Mouse (Mus musculus) frontal cortex, postnatal 14 days (tissue): ENCODE measurements around the gene Espnl.
A peak's percentile ranks its signal among the peaks of the same experiment; 100 is the strongest.

Experiments
- DNase-seq, 2 experiments: peaks; one replicate each; pipeline ENCODE4 v3.0.0; 2022; ENCODE audit warnings: low spot score in 2 of 2

Espnl gene

GRCm38 (mm10) chr1:91321760-91322438, at the start of gene Espnl:
Gene Espnl, plus strand, starts transcription at chr1:91322075.
- DNase-seq: no peak

- DNase-seq: no peak
Observed at GRCm38 (mm10) chr1:91272260-91272659, 49.6 kb upstream of the Espnl start.

DNA sequence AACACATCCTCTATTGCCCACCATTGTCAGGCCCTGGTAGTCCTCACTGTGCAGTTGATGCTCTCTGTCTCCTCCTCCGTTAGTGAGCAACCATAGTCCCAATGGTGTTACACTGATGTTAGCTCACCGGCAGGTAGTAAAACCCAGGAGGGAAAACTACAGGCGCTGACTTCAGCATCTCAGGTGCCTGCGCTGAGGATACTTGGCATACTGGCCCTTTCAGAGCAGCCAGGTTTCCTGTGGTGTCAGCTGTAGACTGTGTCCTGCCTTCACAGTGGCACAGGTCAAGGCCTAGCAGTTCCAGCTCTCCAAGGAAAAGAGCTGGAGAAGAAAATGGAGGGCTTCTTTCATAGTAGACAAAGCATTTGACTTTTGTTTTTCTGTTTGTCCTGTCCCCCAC, 45.3 kb upstream of the Espnl start:
- DNase-seq: no peak

- no peak for DNase-seq
Observed at GRCm38 (mm10) chr1:91277480-91277879, 44.4 kb upstream of the Espnl start.

DNA sequence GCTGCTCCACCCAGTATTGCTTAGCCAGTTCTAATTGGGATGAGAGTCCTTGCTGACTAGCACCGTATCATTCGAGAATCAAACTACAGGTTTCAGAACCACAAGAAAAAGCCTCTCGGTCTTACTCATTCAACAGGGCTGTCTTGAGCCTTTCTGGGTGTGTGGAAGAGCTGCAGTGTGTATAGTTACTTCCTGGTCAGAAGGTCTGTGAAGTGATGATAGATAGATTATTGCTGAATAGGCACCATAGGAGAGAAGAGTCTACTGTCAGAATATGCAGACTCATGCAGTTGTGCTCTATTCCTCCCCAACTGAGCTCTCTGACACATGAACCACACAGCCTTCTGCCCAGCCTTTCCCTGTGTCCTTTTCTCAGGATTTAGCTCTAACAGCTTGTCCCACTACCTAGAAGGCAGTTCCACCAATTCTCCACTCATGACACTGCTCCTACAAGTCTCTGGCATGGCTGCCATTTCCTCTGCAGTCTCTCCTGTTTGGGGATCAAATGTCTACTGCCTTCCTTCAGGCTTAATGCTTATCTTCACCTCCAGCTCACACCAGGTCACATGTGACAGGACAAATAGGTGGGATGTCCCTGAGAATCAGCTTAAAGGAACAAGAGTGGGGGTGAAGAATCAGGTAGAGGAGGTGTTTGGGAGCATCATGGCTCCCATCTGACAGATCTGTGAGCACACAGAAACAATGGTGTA, 43.3 kb upstream of the Espnl start:
- no peak for DNase-seq

- no peak for DNase-seq
Observed at GRCm38 (mm10) chr1:91279126-91279525, 42.7 kb upstream of the Espnl start.

DNA sequence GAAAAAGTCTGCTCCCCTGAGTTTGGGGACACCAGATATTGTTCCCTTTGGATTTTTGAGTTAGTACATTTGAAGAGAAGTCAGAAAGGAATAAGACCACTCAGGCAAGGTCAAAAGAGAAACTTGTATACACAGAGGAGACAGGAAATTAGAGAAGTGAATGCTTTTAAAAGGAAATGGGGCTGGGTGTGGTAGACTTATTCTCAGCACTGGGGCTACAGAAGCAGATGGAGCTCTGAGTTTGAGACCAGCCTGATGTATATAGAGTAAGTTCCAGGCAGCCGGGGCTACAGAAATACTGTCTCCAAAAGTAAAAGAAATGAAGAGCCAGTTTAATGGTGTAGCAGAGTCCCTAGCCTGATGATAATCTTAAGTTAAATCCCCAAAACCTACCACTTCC, 39.3 kb upstream of the Espnl start:
- no peak for DNase-seq

DNA sequence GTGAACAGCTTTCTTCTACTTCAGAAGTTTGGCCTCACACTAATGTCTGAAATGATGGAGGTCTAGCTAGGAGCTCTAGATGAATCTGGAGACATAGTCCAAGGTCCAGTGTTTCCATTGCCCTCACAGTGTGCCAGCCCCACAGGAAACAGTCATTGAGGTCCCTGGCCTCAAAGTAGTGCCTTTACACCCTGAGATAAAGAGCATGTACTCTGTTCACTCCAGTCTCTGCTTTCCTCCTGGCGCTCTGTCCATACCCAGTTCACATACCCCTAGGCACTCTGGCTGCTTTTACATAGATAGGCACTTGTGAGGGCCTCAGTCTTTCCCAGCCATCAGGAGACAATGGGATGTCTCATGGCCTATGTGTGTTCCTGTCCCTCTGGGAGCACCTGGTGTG, 32.5 kb upstream of the Espnl start:
- no peak for DNase-seq

GRCm38 (mm10) chr1:91292101-91292825, 29.6 kb upstream of the Espnl start:
- no peak for DNase-seq

DNA sequence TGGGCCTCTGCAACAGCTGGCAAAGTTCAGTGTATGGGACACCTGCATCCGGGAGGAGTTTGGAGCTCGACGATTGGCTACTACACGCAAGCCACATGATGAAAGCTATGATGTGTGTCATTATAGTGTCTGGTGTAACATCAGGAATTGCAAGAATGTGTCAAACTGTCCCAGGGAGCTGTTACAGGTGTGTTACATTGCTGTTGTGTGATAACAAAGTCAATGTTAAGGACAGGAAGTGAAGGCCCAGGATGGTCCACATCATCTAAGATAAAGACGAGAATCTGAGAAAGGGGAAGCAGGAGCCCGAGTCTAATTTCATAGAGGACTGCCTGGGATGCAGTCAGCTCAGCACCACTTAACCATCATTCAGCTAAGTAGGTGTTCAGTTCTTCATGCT, 26.3 kb upstream of the Espnl start:
- DNase-seq: no peak

GRCm38 (mm10) chr1:91297799-91298744, 23.8 kb upstream of the Espnl start, which contains the start of gene Scly:
Gene Scly, plus strand, starts transcription at chr1:91298338.
- peak; percentile 93 to 96 for DNase-seq

- DNase-seq: no peak
Observed at GRCm38 (mm10) chr1:91299026-91299706, 22.7 kb upstream of the Espnl start.

DNA sequence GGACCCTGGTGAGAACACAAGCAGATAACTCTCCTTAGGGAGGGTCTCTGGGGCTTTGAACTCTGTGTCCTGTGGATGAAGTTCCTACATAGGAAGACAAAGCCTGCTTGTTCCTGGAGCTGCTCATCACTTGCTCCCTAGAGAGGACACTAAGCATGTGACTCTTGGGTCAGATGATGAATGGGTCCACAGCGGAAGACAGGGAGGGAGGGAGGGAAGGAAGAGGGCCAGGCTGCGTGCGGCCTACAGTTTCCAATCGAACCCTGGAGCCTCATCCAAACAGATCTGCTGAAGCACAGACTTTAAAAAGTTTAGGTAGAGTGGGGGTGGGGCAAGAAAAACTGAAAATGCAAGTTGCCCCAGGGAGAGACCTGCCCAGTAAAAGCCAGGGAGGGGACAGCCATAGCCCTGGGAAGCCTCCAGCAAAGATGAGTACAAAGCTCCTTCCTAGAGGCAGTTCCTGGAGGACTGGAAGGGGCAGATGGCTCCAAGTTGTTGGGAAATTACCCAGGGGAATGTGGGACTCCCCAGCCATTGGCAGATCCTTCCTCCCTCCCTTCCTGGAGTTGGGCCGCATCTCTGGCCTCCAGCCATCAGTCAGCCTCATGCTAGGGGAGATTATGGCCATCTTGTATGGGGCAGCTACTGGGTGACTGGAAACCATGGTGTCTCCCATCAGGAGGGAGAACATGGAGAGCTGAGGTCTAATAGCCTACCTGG, 22.0 kb upstream of the Espnl start:
- DNase-seq: no peak

DNA sequence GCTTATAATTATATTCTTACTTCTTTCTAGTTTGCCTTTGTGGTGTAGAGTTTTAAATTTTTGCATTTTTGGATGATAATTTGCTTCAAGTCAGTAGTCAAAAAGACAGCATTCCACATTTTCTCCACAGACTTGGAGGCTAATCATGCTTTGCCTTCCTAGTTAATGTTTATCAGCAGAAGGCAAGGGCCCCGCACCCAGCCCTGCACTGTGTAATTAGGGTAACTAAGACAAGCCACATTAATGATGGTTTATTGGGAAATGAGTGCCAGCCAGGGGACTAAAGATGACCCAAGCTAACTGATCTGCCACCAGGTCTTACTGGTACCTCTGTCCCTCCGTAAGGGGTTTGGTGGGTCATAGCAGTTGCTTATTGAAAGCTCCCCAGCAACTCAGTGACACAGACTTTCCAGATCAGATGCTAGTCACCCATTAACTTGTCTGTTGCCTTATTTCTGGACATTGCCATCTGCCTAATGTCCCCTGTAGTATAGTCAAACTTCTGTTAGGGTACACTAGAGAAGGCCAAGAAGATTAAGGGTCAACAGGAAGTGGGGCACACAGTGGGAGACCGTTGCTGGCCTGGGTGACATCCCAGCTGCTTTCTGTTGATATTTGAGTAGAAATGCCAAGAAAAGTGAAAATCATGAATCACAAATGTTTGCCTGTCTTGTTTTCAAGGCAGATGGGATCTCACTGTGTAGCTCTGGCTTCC, 20.5 kb upstream of the Espnl start:
- no peak for DNase-seq

- DNase-seq: no peak
Observed at GRCm38 (mm10) chr1:91302021-91302420, 19.9 kb upstream of the Espnl start.

DNA sequence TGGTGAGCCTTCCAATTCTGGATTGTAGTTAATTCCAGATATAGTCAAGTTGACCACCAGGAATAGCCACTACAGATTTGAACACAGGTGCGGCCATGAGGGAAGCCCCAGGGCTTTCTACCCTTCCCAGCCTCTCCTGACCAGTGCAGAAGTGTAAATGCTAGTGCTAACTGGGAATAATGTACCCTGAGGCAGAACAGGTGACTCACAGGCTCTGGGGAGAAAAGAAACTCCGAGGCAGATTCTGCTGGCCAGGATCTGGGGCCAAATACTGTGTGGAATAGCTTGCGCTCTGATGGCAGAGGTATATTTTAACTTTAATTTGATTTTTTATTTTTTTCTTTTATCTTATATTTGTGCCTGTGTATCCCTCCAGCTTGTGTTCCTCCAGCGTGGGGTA, 17.3 kb upstream of the Espnl start:
- no peak for DNase-seq

DNA sequence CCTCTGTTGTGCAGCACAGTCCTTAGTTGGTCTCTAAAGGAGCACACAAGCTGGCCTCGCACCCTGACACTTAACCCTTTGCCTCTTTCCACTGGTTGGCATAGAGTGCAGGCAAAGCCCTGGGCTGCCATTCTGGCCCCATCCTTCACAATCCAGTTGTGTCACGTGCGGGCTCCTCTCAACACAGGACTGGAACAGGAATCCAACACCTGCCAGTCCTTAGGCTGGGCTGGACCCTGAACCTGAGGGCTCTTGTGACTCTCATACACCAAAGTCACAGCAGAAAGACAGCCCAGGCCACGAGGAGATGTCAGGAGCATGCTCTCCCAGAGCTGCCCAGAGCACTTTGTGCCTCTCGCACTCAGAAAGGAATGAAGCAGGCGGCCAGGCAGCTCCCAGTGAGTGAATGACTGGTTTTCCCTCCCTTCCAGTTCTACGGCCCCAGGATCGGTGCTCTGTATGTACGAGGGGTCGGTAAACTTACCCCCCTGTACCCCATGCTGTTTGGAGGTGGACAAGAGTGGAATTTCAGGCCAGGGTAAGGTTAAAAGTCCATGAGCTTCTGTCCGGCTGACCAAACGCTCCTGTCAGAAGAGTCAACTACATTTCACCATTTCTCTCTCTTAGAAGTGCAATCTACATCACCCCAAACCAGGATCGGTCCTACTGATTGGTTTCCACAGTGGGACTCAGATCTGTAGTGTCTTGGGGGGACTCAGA, 12.3 kb upstream of the Espnl start:
- no peak for DNase-seq

DNA sequence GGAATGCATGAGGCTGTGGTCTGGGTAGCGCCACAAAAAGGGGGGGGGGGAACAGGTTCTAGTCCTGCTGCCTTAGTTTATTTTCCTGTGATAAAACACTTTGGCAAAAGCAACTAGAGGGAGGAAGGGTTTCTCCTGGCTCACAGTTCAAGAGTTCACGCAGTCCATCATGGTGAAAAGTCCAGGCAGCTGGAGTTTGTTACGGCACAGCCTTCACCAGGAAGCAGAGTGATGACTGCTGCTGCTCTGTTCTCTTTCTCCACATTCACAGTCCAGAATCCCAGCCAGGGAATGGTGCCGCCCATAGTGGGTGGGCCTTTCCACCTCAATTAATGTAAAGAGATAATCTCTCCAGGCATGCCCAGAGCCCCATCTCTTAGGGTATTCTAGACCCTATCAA, 9.6 kb upstream of the Espnl start:
- DNase-seq: no peak

DNA sequence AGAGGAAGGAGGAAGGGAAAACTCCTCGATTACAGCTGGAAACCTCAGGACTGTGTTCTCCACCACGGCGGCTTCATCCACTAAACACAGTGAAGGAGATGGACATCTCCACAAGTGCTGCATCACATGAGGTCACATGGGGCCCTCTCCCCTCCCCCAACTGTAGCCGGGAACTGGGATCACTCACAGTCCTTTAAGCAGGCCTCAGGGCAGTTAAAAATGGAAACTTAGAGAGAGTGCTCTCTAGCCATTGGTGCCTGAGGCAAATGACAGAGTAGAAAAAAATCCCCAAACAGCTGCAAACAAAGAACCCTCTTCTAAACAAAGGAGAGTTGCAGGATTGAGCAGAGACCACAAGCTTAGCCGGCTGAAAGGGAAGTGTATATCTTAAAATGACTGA, 8.6 kb upstream of the Espnl start:
- DNase-seq: no peak
